Mouse (Mus musculus) frontal cortex, adult 2 months (tissue): ENCODE data around the gene Ptprk. TPM values are rescaled to one million over a fixed set of nuclear protein-coding genes. Genes with fewer than 3 reads are reported as not detected.

Experiments used
- DNase-seq, 2 experiments: peaks; one replicate each; pipeline ENCODE4 v3.0.0; 2022; ENCODE audit warnings: low spot score in 1 of 2; ENCODE audit errors: extremely low spot score in 1 of 2
- polyA plus RNA-seq: library from polyadenylated mRNA; depleted of rRNA; stranded (reverse); fragments of >200 nt; gene quantifications from 2 replicates; pipeline ENCODE4 v1.2.3, GENCODE M21; 2012

Gene Ptprk
- polyA plus RNA-seq, 1 experiment, result 52.1 TPM

DNA sequence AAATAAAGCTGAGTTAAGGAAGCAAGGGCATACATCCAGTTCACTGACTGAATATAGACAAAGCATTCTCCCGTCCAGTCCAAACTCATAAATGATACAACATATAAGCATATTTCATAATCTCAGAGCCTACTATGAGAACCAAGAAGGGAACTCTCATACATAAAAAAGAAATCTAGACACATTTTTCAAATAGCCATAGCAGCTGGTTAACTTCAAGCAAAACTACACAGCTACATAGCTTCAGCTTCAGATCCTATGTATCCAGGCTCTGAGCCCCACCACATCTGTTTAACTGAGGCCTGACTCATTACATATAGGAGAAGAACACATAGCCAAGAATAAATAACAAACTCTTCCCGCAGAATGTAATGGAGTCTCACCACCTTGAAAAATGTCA, 539.8 kb downstream of the Ptprk start:
- no peak for DNase-seq

DNA sequence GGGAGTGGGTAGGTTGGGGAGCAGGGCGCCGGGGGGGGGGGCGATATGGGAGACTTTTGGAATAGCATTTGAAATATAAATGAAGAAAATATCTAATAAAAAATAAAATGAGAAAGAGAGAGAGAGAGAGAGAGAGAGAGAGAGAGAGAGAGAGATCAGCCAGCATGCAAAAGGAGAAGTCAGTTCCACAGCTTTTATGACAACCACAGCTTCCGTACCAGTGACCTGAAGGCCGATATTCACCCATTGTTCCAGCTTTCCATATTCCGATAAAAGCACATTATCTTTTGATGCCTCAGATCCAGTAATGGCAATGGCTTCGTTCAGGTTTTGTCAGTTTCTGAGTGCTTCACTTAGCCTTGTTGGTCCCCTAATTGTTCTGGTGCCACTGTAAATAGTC, 542.6 kb downstream of the Ptprk start:
- no peak for DNase-seq

DNA sequence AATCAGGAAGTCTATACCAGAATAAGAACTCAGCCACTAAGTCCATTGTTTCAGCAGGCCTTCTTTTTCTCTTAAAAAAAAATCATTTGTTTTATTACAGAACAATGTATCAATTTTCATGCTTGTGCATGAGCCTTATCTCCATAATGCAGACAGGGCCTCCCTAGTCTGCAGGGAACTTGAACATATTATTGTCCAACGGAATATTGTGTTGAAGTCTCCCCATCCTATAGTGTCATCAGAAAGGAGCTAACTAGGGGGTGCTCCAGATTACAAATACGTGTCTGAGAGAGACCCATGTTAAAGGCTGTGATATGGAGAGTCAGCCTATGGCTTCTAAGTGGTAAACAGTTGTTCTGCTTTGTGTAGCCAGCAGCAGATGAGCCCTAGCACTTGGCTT, 543.4 kb downstream of the Ptprk start:
- no peak for DNase-seq

DNA sequence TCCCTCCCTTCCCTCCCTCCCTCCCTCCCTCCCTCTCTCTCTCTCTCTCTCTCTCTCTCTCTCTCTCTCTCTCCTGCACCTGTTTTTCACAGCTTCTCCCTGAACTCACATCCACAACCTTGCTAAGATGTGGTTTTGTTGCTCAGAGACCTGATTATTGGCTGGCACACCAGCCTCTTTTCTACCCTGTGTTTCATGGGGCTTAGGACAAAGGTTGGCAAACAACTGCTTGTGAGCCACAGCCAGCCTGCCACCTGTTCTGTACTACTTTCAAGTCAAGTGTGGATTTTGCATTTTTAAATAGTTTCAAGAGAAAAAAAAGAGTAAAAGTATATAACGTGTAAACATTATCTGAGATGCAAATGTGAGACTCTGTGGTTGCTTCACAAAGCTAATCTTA, 544.8 kb downstream of the Ptprk start:
- DNase-seq, result no peak

DNA sequence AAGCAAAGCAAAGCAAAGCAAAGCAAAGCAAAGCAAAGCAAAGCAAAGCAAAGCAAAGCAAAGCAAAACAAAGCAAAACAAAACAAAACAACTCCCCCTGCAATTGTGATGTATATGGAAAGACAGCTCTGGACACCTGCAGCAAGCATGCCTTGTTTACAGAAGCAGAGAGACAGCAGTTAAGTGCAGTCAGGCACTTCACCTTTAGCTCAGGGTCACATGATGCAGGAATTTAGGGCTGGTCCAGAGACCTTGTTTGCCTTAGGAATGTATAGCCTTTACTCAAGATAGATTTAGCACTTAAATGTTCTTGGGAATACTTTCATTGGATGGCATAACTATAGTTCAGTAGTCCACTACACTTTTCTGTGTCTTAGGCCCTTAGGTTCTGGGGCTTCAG, 561.5 kb downstream of the Ptprk start:
- DNase-seq, result no peak

DNA sequence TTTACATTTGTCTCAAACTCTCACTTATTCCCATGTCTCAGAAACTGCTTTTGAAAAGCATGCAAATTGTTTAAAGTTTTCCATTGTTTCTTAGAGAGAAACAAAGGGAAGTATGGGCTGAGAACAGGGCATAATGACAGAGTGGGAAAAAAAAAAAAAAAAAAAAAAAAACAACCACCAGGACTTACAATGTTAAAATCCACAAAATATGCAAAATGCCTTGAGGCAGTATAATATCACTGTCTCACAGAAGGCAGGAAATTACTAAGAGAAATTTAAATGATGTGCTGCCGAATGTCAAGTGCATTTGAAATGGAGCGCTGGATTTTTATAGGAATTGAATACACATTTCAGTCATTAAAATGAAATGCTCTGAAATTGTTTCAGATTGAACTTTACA, 567.3 kb downstream of the Ptprk start:
- DNase-seq, result no peak
